Mouse (Mus musculus) left cerebral cortex, adult 11 months (tissue): ENCODE results near the gene Uox.

Source experiments
- DNase-seq: peaks from one replicate; pipeline ENCODE4 v3.0.0; 2022; ENCODE audit warnings: low spot score

The Uox gene

DNA sequence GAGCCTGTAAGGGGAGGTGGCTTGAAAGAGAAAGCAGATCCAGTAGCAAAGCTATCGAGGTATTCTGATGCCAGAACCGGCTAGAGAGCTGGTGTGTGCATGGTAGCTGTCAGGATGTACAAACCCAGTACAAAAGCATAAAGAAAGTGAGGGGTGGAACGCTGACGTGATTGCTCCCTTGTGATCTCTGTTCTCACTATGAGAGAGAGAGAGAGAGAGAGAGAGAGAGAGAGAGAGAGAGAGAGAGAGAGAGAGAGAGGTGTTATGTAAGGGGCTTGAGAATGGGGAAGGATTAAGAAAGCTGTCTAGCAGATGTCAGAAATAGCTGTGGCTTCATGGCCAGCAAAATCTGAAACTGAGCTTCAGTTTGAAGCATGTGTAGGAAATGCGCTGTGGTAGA lies 13.7 kb downstream of the Uox start:
- DNase-seq = no peak

DNA sequence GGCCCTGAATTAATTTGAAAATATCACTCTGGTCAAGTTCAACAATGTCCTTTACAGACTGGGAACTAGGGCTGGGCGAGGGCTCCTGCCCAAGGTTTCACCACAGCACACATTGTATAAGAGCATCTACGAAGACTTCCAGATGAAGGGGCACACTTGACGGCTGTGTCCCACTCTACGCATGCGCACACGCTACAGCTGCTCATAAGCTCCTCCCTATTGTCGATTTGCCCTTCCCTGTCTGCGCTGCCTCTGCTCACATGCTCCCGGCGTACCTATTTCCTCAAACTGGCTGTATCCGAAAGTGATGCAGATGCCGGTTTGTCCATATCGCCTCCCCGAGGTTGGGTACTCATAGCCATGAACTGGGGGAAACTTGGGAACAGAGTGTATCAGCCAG lies 16.4 kb downstream of the Uox start:
- DNase-seq = no peak

DNA sequence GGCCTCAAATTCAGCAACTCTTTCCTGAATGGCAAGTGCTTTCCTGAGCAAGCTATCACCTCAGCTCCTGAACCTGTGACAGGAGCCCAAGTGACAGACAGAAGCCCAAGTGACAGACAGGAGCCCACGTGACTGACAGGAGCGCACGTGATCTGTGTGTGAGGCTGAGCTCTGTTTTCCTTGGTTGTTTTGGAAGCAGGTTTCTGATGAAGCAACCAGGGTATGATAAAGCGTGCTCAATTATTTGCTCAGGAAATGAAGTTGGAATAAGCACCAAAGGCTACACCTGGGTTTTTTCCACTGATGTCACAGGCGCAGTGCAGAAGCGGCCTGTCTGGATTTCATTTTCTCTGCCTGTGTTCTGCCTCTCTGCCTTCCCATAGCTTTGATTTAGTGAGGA lies 19.3 kb downstream of the Uox start:
- DNase-seq = no peak

DNA sequence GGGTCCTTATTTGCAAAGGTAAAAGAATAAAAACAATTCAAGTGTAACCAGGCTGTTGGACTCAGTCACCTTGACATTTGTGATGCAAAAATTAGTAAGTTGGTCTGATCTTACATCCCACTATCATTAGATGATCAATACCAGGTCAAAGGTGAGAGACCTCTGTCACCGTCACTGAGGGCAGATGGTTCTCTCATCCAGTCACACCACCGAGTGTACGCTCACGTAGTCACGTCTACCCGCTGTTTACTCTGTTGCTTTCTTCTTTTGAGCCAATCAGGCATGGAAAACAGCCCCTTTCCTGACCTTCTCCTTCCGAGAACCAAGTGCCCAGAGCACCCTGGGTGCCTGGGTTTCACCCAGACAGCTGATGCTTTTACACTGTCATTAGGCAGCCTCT lies 20.9 kb downstream of the Uox start:
- no peak for DNase-seq

DNA sequence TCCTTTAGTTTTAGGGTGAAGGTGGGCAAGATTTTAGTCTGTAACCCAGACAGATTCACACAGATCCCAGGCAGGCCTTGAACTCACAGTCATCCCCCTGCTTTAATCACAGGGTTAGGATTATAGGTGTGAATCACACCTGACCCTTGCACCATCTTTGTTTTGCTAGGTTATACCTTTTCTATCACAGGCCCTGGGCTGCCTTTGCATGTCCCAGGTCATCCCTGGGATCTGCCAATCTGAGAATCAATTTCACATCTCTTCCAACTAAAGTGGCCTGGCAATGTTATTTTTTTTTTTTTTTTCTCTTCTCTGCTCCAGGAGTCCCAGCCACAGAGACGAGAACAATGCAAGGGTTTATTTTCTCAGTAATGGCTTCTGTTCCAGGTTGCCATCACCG lies 21.4 kb downstream of the Uox start:
- DNase-seq = no peak

DNA sequence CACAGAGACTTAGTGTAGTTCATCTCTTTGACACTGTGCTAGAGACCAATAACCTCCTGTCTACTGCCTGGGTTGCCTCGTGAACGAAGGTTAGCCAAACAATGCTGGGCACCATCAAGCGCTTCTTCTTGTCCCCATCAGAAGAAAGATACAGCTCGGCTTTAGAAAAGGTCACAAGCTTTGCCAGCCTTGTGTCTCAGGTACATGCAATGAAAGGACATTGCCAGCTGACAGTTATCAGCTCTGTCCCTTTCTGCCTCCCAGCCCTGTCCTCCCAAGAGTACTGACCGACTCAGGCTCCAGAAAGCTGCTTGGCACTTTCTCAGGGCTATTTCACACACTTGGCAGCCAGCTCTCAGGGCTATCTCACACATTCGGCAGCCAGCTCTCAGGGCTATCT lies 25.2 kb downstream of the Uox start:
- no peak for DNase-seq

DNA sequence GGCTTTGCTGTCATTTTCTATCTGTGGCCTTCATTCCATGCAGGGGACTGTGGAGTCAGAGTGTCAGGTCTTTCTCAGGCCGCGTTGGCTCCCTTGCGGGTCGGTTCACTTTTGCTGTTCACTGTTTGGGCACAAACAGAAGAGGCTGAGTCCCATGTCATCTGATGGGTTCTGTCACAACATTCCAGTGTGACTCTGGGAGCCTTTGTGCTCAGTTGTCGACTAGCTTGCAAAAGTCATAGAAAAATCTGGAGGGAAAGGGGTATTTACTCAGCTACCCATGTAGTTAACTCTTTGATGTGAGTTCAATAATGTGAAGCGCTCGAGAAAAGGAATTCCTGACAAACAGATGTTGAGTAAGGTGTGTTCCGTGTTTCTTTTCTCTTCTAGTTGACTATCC lies 26.2 kb downstream of the Uox start:
- DNase-seq = no peak

DNA sequence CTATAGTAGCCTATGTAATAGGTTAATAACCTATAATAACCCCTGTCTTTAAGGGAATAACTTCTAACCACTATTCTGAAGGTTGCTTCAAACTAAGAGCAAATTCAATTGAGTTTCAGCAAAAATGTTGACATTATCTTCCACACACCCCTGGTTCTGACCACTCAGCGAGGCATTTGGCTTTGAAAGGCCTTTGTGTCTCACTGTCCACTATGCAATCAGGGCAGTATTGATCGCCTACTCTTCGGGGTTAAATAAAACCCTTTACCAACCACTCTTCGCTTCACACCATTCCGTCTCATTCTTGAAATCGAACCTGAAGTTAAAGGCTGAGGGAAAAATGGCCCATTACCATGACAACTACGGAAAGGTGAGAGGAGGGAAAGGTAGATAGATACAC lies 26.6 kb downstream of the Uox start:
- DNase-seq = no peak

DNA sequence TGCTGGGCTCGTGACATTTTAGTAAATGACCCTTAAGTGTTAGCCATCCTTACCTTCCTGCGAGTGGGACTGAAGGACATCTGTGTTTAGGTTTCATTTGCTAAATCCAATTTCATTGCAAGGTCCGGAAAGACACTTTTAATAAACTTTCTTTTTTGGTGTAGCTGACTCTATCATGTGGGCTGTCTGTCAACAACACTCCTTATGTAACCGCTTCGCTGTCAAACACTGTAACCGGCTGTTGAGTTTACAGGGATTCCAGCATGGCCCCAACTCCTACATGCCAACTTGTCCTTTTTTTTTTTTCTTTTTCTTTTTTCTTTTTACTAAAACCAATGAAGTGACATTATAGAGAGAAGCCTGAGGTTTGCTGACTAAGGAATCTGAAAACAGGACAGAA lies 28.2 kb downstream of the Uox start:
- DNase-seq = no peak

DNA sequence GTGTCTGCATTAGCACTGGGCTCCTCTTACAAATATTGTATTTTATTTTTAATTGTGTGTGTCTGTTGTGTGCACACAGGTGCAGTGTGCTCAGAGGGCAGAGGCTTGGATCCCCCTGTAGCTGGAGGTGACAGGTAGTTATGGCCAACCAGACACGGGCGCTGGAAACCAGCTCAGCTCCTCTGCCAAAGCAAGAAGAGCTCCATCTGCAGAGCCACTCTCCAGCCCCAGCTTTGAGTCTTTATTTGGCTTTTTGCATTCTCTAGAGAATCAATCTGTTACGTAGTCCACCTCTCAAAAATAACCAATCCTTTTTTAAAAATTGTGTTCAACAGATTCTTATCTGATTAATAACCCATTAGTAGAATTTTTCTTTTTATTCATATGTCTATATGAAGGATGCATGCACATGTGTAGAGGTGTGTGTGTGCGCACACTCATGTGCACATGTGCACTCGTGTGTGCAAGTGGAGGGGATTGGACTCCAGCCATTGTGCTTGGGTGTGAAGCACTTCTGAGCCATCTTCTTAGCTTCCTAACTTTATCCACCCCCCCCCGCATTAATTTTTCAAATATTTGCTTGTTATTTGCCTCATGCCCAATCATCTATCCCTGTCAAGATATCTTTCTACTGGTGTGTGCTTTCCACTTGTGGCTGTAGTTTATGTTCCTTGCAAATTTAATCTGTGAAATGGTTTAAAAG lies 29.1 kb downstream of the Uox start:
- DNase-seq = no peak

DNA sequence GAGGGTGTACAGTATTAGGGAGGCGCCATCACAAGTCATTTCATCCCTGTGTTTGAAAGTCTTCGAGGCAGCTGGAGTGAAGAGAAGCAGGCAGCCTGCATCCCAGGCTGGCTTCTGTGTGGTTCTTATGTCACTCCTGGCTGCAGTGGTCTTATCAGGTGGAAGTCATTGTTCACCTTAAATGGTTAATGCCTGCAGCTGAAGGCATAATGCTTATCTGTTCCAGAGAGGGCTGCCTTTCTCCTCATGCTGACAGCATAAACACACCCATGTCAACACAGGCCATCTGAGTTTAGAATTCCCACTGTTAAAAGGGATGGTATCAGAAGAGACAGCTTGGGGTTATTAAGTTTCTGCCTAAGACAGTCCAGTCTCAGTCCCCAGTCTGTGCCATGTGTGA lies 31.0 kb downstream of the Uox start:
- no peak for DNase-seq

DNA sequence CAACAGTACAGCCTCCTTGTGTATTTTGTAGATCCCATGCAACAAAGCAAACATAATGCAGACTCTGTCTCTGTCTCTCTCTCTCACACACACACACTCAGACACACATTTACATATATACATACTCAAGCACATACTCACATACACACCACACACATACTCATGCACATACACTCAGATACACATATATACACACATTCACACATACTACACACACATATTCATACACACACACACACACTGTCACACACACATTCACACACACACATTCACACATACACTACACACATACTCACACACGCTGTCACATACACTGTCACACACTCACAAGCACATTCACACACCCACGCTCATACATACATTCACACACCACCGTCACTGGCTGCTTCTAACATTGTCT lies 32.3 kb downstream of the Uox start:
- no peak for DNase-seq

DNA sequence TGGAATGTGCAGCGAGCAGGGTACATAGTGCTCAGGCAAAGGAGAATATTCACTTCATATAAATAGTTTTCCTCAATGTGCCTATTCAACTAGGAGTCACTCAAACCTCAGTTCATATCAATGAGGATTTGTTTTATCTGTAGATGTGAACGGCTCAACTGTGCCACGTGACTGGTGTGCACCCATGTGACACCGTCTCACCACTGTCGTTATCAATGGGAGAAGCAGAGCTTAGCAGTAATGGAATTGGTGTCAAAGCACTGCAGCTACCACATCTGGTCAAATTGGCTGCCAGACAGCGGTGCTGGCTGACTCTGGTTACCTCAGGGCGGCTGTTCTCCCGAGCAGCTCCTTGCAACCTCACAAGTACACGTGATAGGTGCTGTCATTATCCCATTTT lies 34.4 kb downstream of the Uox start:
- DNase-seq = no peak

DNA sequence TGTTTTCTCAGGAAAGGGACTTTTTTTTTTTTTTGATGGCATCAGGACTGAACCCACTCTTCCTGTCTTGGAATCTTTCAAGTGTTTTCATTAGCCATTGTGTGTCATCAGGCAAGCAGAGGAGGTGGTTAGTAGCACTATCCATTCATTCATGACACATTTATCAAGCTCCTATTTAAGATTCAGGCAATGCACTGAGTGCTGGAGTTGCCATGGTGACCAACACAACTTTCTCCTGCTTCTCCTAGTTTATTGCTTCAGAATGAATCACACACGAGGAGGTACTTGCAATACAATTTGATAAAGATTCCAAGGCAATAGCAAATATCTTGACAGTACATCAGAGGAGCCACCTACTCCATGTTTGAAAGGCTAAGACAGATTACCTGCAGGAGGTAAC lies 37.1 kb downstream of the Uox start:
- peak; percentile 66 for DNase-seq

DNA sequence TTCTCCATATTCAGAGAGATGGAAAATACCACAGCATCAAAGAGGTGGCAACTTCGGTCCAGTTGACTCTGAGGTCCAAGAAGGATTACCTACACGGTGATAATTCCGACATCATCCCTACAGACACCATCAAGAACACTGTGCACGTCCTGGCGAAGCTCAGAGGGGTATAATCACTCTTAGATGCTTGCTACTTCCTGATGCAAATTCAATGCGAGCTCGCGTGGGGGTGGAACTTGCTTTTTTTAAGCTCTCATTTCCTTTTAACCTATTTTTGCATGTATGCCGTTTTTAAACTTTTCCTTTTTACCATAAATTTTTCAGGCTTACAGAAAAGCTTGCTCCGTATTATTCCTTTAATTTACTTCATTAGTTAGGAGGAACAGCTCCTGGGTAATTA lies 40.1 kb downstream of the Uox start:
- DNase-seq = no peak

DNA sequence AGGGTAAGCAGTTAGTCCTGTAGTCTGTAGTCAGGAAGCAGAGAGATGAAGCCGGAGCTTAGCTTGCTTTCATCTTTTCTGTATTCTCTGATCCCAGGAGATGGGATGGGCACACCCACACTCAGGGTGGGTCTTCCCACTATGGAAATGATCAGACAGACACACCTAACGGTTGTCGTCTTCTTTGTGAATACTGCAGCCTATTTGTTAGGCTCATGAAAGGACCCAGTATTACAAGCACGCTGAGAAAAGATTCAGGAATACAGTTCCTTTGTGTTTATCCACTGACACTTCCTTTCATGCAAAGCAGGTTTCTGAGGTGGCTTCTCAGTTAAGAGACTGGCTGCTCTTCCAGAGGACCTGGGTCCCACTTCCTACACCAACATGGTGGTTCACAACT lies 41.0 kb downstream of the Uox start:
- DNase-seq = no peak

DNA sequence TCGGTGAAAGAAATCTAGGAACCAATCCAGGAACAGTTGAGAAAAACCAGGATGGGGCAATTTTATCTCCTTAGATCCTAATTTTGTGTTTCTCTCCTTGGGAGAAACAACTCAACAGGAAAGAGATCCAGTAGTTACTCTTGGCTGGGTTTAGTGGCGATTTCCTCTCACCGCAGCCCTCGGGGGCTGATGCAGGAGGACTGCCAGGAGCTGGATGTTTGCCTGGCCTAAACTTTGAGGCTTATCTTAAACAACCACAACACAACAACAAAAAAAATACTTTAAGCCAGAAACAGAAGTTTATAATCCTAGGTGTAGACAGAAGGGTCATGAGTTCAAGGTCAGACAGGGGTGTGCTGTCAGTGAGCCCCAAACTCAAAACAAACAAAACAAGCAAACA lies 41.6 kb downstream of the Uox start:
- DNase-seq = no peak

DNA sequence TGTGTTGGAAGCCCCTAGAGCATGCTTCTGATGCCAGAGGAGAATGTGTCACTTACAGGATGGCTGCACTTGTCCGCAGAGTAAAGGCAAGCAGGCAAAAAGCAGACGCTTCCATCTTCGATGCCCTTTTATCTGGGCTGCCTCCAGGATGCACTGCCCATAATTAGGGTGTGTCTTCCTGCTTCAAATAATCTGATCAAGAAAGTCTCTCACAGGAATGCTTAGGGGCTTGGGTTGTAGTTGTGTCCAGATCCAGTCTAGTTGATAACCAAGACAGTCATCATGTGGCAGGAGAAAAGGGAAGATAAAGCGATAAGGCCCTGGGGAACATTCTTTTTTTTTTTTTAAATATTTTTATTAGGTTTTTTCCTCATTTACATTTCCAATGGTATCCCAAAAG lies 45.3 kb downstream of the Uox start, which contains the start of gene Dnase2b:
TSS of gene Dnase2b (minus strand) at position 101 of the 400 bp plus-strand sequence.
- DNase-seq = no peak

DNA sequence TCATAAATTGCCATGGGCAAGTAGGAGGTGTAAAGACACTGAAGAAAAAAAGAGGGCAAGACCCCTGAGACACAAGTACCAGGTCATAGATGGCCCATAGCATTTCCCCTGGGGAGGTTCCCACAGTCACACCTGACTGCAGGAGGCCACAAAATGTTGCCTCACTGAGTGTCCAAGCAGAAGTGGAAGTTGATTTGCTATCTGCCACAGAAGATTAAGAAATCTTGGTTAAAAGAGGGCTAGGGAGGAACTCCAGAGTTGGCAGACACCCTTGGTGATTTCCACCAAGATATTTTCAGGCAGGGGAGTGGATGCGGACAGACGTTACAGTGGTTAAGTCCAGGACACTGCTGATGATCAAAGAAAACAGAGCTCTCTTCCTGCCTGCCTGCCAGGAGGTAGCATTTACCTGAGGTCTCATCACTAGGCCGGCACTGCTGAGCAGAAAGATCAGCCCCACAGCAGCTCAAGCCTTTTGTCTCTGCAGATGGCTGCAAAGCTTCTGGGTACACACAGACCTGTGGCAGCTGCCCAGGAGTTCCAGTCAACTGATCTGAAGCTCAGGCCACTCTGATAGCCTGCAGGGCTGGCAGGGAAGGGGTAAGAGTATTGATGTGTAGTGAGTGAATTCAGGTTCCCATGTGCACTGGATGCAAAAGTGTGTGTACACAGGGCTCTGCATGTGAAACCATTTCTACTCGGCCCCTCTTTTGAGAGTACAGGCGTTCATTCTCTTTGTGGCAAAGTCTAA lies 46.5 kb downstream of the Uox start:
- no peak for DNase-seq

DNA sequence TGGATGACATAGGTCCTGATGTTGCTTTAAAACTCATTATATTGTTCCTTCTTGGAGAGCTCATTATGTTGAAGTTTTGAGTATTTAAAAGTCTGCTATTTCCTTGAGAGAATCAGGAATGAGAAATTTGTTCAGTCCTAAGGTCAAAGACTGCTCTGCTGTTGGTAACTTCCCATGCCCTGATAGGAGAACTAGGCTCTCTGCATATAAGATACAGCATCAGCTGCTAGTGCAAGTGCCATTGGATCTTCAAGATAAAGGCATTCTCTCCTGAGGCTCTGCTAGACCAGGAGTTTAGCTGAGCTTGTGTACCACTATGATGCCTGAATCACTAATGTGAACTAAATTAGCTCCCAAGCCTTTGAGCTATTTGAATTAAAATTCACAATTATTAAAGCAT lies 47.7 kb downstream of the Uox start:
- no peak for DNase-seq

DNA sequence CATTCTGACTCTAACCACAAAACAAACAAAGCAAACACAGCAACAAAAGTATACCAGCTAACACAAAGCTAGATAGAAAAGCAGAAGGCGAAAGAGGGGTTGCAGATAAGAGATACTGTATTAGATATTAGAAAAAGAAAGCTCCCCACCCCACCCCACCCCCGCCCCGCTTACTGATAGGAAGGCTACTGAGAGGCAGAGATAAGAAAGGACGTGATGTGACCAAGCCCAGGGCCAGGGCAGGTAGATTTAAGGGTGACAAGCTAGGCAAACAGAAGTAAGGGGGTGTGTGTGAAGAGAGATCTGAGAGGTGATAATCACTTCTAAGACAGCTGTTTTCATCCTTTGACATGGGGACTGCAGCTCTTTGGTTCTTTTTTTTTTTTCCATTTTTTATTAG lies 48.1 kb downstream of the Uox start:
- DNase-seq = no peak

DNA sequence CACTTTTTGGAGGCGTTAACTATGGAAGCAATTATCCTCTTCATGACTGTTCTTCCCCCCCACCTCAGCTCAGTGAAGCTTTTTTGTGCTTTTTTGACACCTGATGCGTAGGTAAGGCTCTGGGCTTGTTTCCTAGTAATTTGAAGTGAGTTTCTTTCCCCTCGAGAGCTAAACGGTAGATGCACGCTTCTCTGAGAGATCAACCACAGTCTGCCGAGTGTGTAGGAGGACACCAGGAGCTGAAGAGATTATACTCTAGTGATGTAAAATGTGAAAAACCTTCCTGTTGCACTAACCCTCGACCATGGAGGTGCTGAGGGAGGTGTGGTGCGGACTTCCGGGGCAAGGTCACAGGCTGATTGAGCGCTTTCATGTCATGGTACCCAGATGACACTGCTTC lies 49.9 kb downstream of the Uox start:
- DNase-seq = peak; percentile 60

DNA sequence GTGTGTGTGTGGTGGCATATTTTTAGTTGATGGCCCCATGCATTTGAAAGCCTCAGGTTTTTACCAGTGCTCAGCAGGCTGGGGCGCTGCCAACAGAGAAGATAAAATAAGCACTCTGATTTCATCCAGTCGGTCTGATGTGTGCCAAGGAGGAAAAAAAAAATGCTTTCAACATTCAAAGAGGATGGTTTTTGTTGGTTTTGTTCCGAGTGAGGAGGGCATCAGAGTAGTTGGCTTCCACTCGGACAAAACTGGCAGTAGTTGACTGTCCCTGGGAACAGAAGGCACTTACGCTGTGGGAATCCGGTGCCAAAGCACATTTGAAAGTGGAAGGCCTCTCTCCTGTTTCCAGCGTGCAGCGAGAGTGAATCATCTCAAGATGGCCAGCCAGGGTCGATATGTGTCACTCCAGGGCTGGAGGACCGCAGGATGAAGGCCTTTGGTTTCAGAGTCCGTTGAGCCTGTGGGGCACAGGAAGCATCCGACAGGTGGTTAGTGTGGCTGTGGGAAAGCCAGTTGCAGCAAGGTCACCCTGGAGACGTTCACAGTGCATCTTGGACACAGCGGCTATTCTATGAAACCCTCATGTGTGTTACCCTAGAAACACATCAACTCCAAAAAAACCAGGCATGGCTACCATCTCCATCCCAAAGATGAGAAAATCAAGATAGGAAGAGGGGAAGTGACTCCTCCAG lies 50.5 kb downstream of the Uox start:
- peak; percentile 75 for DNase-seq
